Mouse (Mus musculus) C2C12 (cell line): ENCODE data around the gene Myo1f. TPM values are rescaled to one million over a fixed set of nuclear protein-coding genes. Genes with fewer than 3 reads are reported as not detected.

Experiments
- H3K27me3 ChIP-seq: one replicate; pipeline ENCODE4 v1.6.1; 2011; ENCODE audit not compliant: control insufficient read depth, insufficient read depth, insufficient read length
- H3K36me3 ChIP-seq: one replicate; pipeline ENCODE4 v1.6.1; 2011; ENCODE audit not compliant: control insufficient read depth, insufficient read depth
- H3K4me3 ChIP-seq: one replicate; pipeline ENCODE4 v1.5.1; 2011; ENCODE audit warnings: mild to moderate bottlenecking, control low read depth; ENCODE audit not compliant: poor library complexity, insufficient read depth, severe bottlenecking
- H3K79me2 ChIP-seq: one replicate; pipeline ENCODE4 v1.6.1; 2011; ENCODE audit not compliant: control insufficient read depth, insufficient read depth
- H3K79me3 ChIP-seq: one replicate; pipeline ENCODE4 v1.6.1; 2011; ENCODE audit warnings: low read depth, control low read depth
- H3ac ChIP-seq: one replicate; pipeline ENCODE3; 2011; ENCODE audit warnings: low read depth; ENCODE audit not compliant: control insufficient read depth, insufficient read length
- CEBPB ChIP-seq: IDR thresholded peaks from one replicate; pipeline ENCODE4 v1.6.1; 2011; ENCODE audit warnings: low read depth, mild to moderate bottlenecking, control low read depth, moderate library complexity
- CTCF ChIP-seq: IDR thresholded peaks from one replicate; pipeline ENCODE4 v1.5.1; 2011; ENCODE audit not compliant: control insufficient read depth, insufficient read depth, insufficient read length
- FOSL1 ChIP-seq: IDR thresholded peaks from one replicate; pipeline ENCODE4 v1.8.0; 2011; ENCODE audit warnings: mild to moderate bottlenecking, low read length; ENCODE audit not compliant: poor library complexity, insufficient read depth, severe bottlenecking
- MAX ChIP-seq: IDR thresholded peaks from one replicate; pipeline ENCODE4 v1.6.1; 2011; ENCODE audit warnings: mild to moderate bottlenecking, control low read depth
- MYOD1 ChIP-seq: IDR thresholded peaks from one replicate; pipeline ENCODE4 v1.6.1; 2011; ENCODE audit warnings: low read depth; ENCODE audit not compliant: control insufficient read depth, insufficient read length
- MYOG ChIP-seq: IDR thresholded peaks from one replicate; pipeline ENCODE4 v1.6.1; 2011; ENCODE audit not compliant: control insufficient read depth, insufficient read length; ENCODE audit errors: extremely low read depth
- USF1 ChIP-seq: IDR thresholded peaks from one replicate; pipeline ENCODE4 v1.6.1; 2011; ENCODE audit warnings: low read depth, mild to moderate bottlenecking, control low read depth, moderate library complexity
- polyA plus RNA-seq: library from polyadenylated mRNA; unstranded; fragments of >200 nt; fragmentation: generic; extraction: Trizol; gene quantifications from one replicate; pipeline ENCODE4 v1.2.1, GENCODE M21; 2012; ENCODE audit warnings: missing spikeins

Gene Myo1f
- polyA plus RNA-seq, 1 experiment = not detected

- TF ChIP-seq MYOD1 (no peak), CEBPB (no peak), MAX (no peak), FOSL1 (no peak), CTCF (no peak), MYOG (no peak), USF1 (no peak)
- Histone ChIP-seq H3K36me3 (no peaks in the 10 kb centered on the region), H3ac (no peak overlapping the region), H3K79me3 (no peaks in the 10 kb centered on the region), H3K27me3 (peaks cover 41% of the 10 kb centered on the region), H3K79me2 (no peaks in the 10 kb centered on the region), H3K4me3 (no peak overlapping the region)
Observed at GRCm38 (mm10) chr17:33586011-33586410, 30.5 kb downstream of the Myo1f start.

GRCm38 (mm10) chr17:33597271-33597670 lies 41.8 kb downstream of the Myo1f start:
- H3K27me3 ChIP-seq = peaks cover 8% of the 10 kb centered on the region
- H3K79me2 ChIP-seq = no peaks in the 10 kb centered on the region
- H3K79me3 ChIP-seq = no peaks in the 10 kb centered on the region
- TF ChIP-seq USF1 (no peak), MYOG (no peak), MYOD1 (no peak), CTCF (no peak), CEBPB (no peak), MAX (no peak), FOSL1 (no peak)
- H3K4me3 ChIP-seq = no peak overlapping the region
- H3K36me3 ChIP-seq = no peaks in the 10 kb centered on the region
- no peak overlapping the region for H3ac ChIP-seq

GRCm38 (mm10) chr17:33598506-33598905 lies 43.0 kb downstream of the Myo1f start:
- Histone ChIP-seq H3K4me3 (no peak overlapping the region), H3K79me2 (no peaks in the 10 kb centered on the region), H3K27me3 (no peaks in the 10 kb centered on the region), H3K79me3 (no peaks in the 10 kb centered on the region), H3K36me3 (no peaks in the 10 kb centered on the region), H3ac (no peak overlapping the region)
- no peak for TF ChIP-seq USF1
- no peak for TF ChIP-seq CTCF
- no peak for TF ChIP-seq MYOD1
- no peak for TF ChIP-seq CEBPB
- no peak for TF ChIP-seq MYOG
- TF ChIP-seq MAX = no peak
- no peak for TF ChIP-seq FOSL1

- no peak overlapping the region for H3K4me3 ChIP-seq
- TF ChIP-seq CEBPB = no peak
- no peak for TF ChIP-seq MYOG
- TF ChIP-seq CTCF = no peak
- no peak for TF ChIP-seq MAX
- TF ChIP-seq USF1 = no peak
- no peak for TF ChIP-seq FOSL1
- no peak for TF ChIP-seq MYOD1
Observed at GRCm38 (mm10) chr17:33599836-33600475, 44.4 kb downstream of the Myo1f start.

GRCm38 (mm10) chr17:33600831-33601230 lies 45.3 kb downstream of the Myo1f start:
- no peaks in the 10 kb centered on the region for H3K36me3 ChIP-seq
- TF ChIP-seq MYOD1 (no peak), CEBPB (no peak), FOSL1 (no peak), MYOG (no peak), MAX (no peak), USF1 (no peak), CTCF (no peak)
- no peaks in the 10 kb centered on the region for H3K27me3 ChIP-seq
- H3K79me2 ChIP-seq = no peaks in the 10 kb centered on the region
- no peak overlapping the region for H3ac ChIP-seq
- no peaks in the 10 kb centered on the region for H3K79me3 ChIP-seq
- no peak overlapping the region for H3K4me3 ChIP-seq

More at GRCm38 (mm10) chr17:33599836-33600475, 44.4 kb downstream of the Myo1f start:
- Histone ChIP-seq H3ac (no peak overlapping the region), H3K27me3 (no peaks in the 10 kb centered on the region), H3K36me3 (no peaks in the 10 kb centered on the region), H3K79me3 (no peaks in the 10 kb centered on the region), H3K79me2 (no peaks in the 10 kb centered on the region)

GRCm38 (mm10) chr17:33601947-33602346 lies 46.4 kb downstream of the Myo1f start:
- Histone ChIP-seq H3ac (no peak overlapping the region), H3K36me3 (no peaks in the 10 kb centered on the region), H3K4me3 (no peak overlapping the region), H3K79me2 (no peaks in the 10 kb centered on the region), H3K27me3 (no peaks in the 10 kb centered on the region), H3K79me3 (no peaks in the 10 kb centered on the region)
- no peak for TF ChIP-seq FOSL1
